Mouse (Mus musculus): ENCODE data around the gene 2310061I04Rik. TPM values are rescaled to one million over a fixed set of nuclear protein-coding genes. Genes with fewer than 3 reads are reported as not detected.

The 2310061I04Rik gene
- total RNA-seq, 4 experiments from 2014 or later: 52.7 to 68.7 (median 62.6) TPM

Small RNA genes within 50 kb of the gene (microRNA-seq; reads per million reads assigned to microRNA genes)
- gene Gm28033: not detected
- gene Mir1894: not detected

Other genes with a start within 250 kb of the 2310061I04Rik start
- 10 to 100 TPM in 2 of 4 experiments, 1 to 10 TPM in 2; 9.0 to 15.4 (median 10.3) TPM for gene Vars2, start 229.8 kb downstream of the 2310061I04Rik start, total RNA-seq (2022)
- 10 to 100 TPM; 16.0 to 21.6 (median 17.9) TPM for gene Gtf2h4, start 223.7 kb downstream of the 2310061I04Rik start, total RNA-seq (2022)
- 10 to 100 TPM; 13.7 to 20.0 (median 15.9) TPM for gene Ddr1, start 192.8 kb downstream of the 2310061I04Rik start, total RNA-seq (2022)
- 1 to 10 TPM; 5.6 to 7.8 (median 6.6) TPM for gene Ier3, start 75.7 kb downstream of the 2310061I04Rik start, total RNA-seq (2022)
- gene Flot1, start 74.2 kb downstream of the 2310061I04Rik start, total RNA-seq (2022): 10 to 100 TPM; 52.6 to 67.2 (median 55.9) TPM
- 10 to 100 TPM; 26.7 to 34.5 (median 28.3) TPM for gene Tubb5, start 59.1 kb downstream of the 2310061I04Rik start, total RNA-seq (2022)
- gene Mdc1, start 55.9 kb downstream of the 2310061I04Rik start, total RNA-seq (2022): 1 to 10 TPM; 3.2 to 5.0 (median 4.0) TPM
- 1 to 10 TPM in 2 of 4 experiments, under 1 TPM in 2; 0.52 to 2.6 (median 1.4) TPM for gene Nrm, start 36.1 kb downstream of the 2310061I04Rik start, total RNA-seq (2022)
- gene Ppp1r18, start 31.8 kb downstream of the 2310061I04Rik start, total RNA-seq (2022): 1 to 10 TPM; 2.4 to 4.7 (median 3.3) TPM
- gene Dhx16, start 17.6 kb downstream of the 2310061I04Rik start, total RNA-seq (2022): 10 to 100 TPM; 13.5 to 16.8 (median 16.0) TPM
- gene Atat1, start 12.6 kb upstream of the 2310061I04Rik start, total RNA-seq (2022): 1 to 10 TPM; 2.9 to 4.4 (median 3.6) TPM
- gene Mrps18b, start 19.0 kb upstream of the 2310061I04Rik start, total RNA-seq (2022): 10 to 100 TPM; 57.4 to 60.4 (median 58.1) TPM
- 10 to 100 TPM; 13.0 to 30.1 (median 14.3) TPM for gene Ppp1r10, start 19.0 kb upstream of the 2310061I04Rik start, total RNA-seq (2022)
- 10 to 100 TPM; 74.2 to 79.3 (median 78.7) TPM for gene Abcf1, start 72.3 kb upstream of the 2310061I04Rik start, total RNA-seq (2022)
- 10 to 100 TPM; 24.1 to 31.8 (median 29.1) TPM for gene Gnl1, start 82.4 kb upstream of the 2310061I04Rik start, total RNA-seq (2022)
- gene Prr3, start 82.8 kb upstream of the 2310061I04Rik start, total RNA-seq (2022): 1 to 10 TPM; 1.5 to 2.5 (median 1.9) TPM
- 1 to 10 TPM in 1 of 4 experiments, under 1 TPM in 3; 0.82 to 1.6 (median 0.93) TPM for gene H2-T24, start 123.1 kb upstream of the 2310061I04Rik start, total RNA-seq (2022)
- 1 to 10 TPM; 5.6 to 9.3 (median 7.1) TPM for gene H2-T23, start 135.4 kb upstream of the 2310061I04Rik start, total RNA-seq (2022)
- 10 to 100 TPM; 11.7 to 14.0 (median 13.0) TPM for gene H2-T22, start 145.3 kb upstream of the 2310061I04Rik start, total RNA-seq (2022)
- not detected for gene Gm6034, start 145.5 kb upstream of the 2310061I04Rik start, total RNA-seq (2022)
- gene Gm11127, start 160.9 kb upstream of the 2310061I04Rik start, total RNA-seq (2022): 1 to 10 TPM; 1.8 to 2.7 (median 2.2) TPM
- under 1 TPM in 1 of 4 experiments, not detected in 3; 0.29 TPM for gene Gm19684, start 224.2 kb upstream of the 2310061I04Rik start, total RNA-seq (2022)
- gene Gm7030, start 232.0 kb upstream of the 2310061I04Rik start, total RNA-seq (2022): not detected

Measured in gastrocnemius, adult 8-10 months (tissue).